Mouse (Mus musculus): ENCODE data around the gene Hnmt. TPM values are rescaled to one million over a fixed set of nuclear protein-coding genes. Genes with fewer than 3 reads are reported as not detected.
"Not testable (repeated sequence)": the region's sequence is repeated elsewhere in the genome, so short reads cannot be mapped to it uniquely, and the experiment has no call there.

Gene Hnmt
- 10 to 100 TPM; 25.3 to 26.9 TPM for total RNA-seq (2021)
- long read RNA-seq, experiment 1, transcript Hnmt-202 (6 exons, 994 nt) = major isoform, 21 of 26 reads
- long read RNA-seq, experiment 1, partial matches to known transcripts = 0 of 26 reads
- long read RNA-seq, experiment 1, other reads (novel, unspliced or antisense) = 3 of 26 reads
- long read RNA-seq, experiment 2, transcript Hnmt-202 (6 exons, 994 nt) = major isoform, 27 of 30 reads
- long read RNA-seq, experiment 2, partial matches to known transcripts = 0 of 30 reads
- long read RNA-seq, experiment 2, other reads (novel, unspliced or antisense) = 1 of 30 reads

GRCm38 (mm10) chr2:24049344-24049990 is at the start of gene Hnmt:
Gene Hnmt (minus strand): TSS chr2:24049394.
- DNase-seq (ENCODE audit: low spot score in 2 of 2) = peak in 1 of 2 experiments; percentile 0

GRCm38 (mm10) chr2:24096495-24096894 is 47.3 kb upstream of the Hnmt start, which contains the start of gene Tbpl2:
Gene Tbpl2 (minus strand): TSS chr2:24096595.
- DNase-seq (ENCODE audit: low spot score in 2 of 2) = no peak

GRCm38 (mm10) chr2:24090921-24091320 is 41.7 kb upstream of the Hnmt start:
- DNase-seq (ENCODE audit: low spot score in 2 of 2) = no peak

GRCm38 (mm10) chr2:24050459-24050858 is 1.3 kb upstream of the Hnmt start:
- DNase-seq (ENCODE audit: low spot score in 2 of 2) = no peak

GRCm38 (mm10) chr2:24048480-24049097 is 605 bp downstream of the Hnmt start:
- DNase-seq (ENCODE audit: low spot score in 2 of 2) = peak; percentile 46 to 48

DNA sequence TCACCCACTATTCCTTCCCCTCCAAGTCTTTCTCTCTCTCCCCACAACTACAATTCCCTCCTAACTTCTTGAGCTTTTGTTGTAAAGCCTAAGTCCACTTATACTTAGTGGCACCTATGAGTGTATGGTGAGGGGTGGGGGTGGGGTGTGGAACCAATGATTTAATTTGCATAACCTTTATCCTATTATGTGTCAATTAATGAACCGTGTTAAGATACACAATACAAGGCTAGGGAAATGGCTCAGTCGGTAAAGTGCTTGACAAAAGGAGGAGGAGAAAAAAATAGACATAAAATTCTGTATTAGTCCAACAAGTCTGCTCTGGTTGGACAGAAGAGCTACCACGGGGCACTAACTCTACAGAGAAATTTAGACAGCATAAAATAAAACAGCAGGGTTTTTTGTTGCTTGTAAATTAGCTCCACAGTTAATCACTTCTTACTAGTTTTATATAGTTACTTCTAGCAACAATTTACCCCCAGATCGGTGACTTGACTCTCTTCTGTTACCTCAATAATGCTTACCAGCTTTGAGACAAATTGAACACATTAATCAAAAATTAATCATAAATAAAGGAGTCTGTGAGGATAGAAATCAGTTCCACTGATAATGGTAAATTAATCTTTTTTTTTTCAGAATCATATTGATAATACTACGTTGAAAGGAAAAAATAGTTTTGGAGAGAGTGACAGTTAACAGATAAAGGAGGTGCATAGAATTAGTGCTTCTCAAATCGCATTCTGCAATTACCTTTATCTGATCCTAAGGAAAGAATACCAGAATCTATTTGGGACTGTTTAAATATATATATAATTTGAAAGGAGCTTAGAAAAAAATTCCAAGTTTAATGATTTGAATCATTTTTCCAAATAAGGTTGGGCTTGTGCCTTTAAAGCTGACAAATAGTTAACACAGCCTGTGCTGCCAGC is 1.4 kb downstream of the Hnmt start:
- DNase-seq (ENCODE audit: low spot score in 2 of 2) = peak in 1 of 2 experiments; percentile 0

GRCm38 (mm10) chr2:24042901-24043300 is 6.3 kb downstream of the Hnmt start:
- DNase-seq (ENCODE audit: low spot score in 2 of 2) = no peak

GRCm38 (mm10) chr2:24040531-24040930 is 8.7 kb downstream of the Hnmt start:
- no peak for DNase-seq (ENCODE audit: low spot score in 2 of 2)

DNA sequence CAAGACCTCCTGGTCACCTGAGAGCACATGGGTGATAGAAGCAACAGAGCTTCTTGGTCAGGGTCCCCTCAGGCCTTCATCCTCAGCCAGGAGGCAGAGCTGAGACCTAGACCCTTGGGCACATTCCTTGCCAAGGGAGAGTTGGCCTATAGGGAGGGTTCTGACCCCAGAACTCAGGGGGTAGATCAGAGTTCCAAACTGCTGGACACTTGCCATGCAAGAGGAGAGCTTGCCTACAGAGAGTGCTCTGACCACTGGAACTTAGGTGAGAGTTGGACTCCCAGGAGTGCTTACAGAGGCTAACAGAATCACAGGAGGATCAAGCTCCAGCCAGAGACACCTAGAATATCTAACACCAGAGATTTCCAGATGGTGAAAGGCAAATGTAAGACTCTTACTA is 29.8 kb downstream of the Hnmt start:
- not testable (repeated sequence) for DNase-seq (ENCODE audit: low spot score in 2 of 2)

DNA sequence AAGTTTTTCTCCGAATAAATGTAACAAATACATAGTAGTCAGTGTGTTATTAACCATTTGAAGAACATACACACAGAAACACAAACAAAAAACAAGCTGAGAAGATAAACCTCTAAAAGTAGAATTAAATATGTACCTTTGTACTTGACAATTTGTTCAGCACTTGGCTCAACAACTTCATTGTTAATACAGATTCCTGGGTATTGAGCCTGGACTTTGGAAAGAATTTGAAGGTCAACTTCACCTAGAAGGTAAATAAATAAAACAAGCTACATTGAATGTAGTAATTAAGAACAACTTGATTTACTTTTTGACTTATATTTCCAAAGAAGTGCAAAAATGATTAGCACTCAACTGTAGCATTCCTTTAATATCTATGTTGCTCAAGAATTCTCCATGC is 30.2 kb downstream of the Hnmt start:
- DNase-seq (ENCODE audit: low spot score in 2 of 2) = no peak

GRCm38 (mm10) chr2:24014957-24015356 is 34.2 kb downstream of the Hnmt start:
- no peak for DNase-seq (ENCODE audit: low spot score in 2 of 2)

DNA sequence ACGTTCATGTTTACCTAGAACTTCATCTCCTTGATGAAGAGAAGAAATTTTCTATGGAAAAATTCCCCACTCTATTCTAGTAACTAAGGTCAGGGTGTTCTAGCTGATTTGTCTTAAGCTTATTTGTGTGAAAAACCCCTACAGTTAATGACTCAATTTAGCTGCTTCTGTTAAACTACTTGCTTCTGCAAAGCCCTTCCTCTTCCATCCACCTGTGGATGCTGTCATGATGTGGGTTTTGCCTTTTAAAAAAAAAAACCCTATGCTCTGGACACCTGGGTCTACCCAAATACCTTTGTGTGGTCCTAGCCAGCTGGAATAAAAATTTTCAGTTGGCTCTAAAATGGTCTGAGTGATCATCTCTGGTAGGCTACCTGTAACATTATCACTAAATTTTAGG is 49.9 kb downstream of the Hnmt start:
- DNase-seq (ENCODE audit: low spot score in 2 of 2) = no peak

DNA sequence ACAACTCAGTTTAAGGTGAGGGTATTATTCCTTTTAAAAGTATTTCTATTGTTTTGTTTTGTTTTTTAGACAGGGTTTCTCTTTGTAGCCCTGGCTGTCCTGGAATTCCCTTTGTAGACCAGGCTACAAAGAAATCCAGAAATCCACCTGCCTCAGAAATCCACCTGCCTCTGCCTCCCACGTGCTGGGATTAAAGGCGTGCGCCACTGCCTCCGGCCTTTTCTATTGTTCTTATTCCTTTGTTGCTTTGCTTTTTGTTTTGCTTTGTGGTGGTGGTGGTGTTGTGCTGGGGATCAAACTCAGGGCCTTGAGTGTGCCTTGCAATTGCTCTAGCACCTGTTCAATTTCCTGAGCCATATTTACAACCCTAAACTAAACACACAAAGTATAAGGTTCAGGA is 50.4 kb downstream of the Hnmt start:
- DNase-seq (ENCODE audit: low spot score in 2 of 2) = no peak

DNA sequence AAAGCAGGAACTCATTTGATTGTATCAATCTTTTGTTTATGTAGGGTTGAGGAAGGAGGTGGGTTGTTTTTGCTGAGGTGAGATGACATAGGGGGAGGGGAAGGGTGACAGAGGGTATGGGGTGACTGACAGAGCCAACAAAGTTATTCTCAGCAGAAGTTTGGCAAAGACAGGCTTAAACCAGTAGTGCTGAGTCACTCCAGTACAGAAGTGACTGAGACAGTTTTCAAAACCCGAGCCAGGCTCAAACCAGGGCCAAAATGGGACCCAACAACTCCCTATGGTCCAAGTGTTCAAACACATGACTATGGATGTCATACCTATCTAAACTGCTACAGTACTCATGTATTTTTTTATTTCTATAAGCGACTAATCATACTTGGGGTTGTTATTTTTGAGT is 52.4 kb downstream of the Hnmt start:
- no peak for DNase-seq (ENCODE audit: low spot score in 2 of 2)

DNA sequence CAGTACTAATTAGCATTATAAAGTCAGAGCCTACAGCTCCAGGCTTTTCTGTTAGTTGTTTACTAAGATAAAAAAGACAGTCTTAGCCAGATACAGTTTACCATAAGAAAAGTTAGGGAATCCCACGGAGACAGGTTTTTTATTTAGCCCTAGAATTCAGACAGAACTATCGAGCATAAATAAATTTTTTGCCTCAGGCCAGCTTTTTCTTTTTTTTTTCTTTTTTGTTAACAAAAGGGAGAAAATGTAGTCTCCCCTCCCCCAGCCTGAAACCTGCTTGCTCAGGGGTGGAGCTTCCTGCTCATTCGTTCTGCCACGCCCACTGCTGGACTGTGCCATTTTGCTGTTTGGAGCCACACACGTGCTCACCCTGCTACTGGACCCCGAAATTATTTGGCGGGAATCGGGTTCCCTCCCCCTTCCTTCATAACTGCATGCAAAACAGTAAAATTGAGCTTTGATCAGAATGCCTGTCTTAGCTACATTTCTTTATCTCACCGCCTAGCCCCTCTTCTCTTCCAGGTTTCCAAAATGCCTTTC is 59.1 kb downstream of the Hnmt start:
- not testable (repeated sequence) for DNase-seq (ENCODE audit: low spot score in 2 of 2)

DNA sequence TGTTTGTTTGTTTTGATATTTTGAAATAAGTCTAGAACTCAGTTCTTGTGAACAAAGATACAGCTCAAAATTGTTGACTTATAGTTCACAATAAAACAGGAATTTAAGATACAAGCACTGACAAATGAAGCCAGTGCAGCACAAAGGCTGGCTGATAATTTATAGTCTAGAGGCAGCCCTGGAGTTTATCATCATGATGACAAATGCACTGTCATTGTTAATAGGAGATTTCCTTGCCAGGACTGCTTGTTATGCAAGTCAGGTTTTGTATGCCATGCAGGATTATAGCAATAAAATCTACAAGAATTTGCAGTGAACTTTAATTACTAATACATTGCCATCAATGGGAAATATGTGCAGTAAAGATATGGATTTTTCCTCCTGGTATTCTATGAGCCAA is 61.9 kb downstream of the Hnmt start:
- DNase-seq (ENCODE audit: low spot score in 2 of 2) = no peak

GRCm38 (mm10) chr2:23983343-23983742 is 65.9 kb downstream of the Hnmt start:
- no peak for DNase-seq (ENCODE audit: low spot score in 2 of 2)

DNA sequence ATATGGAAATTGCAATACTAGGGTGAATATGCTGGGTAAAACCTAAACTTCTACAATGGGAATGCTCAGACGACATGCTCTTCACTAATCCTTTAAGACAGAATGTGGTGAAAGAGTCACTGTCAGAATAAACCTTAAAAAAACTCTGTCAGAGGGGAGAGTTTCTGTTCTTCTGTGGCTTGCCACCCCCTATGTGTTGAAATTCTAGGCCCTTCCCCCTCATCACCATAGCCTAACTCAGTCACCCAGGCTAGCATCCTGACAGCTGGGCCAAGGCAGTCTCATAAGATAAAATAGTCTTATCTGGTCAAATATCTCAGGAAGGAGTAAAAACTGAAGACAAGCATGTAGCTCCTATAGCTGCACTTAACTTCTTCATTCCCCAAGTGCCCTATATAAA is 66.3 kb downstream of the Hnmt start:
- no peak for DNase-seq (ENCODE audit: low spot score in 2 of 2)

DNA sequence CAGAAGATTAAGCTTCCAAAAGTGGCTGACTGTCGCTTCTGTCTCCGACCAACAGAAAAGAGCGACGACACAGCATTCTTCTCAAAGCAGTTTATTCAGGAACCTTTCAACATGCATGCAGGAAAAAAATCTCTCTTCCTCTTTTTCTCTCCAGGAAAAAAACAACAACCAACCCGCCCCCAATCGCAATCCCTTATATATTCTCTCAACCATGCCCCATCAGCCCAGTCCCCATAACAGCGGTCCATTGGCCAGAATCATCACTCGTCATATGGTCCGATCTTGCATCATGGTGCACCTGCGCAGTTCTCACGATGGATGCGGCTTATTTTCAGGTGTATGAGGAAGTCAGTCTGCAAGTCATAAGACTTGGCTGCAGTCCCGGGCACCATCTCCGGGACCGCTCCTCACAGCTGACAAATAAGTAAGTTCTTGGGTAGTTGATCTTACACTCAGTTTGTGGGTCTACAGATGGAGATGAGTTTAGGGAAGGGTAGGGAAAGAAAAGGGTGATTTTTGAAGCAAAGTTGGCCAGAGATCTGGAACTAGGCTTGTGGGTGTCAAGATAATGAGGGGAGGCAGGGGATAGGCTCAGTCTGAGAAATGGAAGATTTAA is 88.4 kb downstream of the Hnmt start:
- not testable (repeated sequence) for DNase-seq (ENCODE audit: low spot score in 2 of 2)
